9 mouse cellular contexts compared by ENCODE assay signal in the genomic region with DNA sequence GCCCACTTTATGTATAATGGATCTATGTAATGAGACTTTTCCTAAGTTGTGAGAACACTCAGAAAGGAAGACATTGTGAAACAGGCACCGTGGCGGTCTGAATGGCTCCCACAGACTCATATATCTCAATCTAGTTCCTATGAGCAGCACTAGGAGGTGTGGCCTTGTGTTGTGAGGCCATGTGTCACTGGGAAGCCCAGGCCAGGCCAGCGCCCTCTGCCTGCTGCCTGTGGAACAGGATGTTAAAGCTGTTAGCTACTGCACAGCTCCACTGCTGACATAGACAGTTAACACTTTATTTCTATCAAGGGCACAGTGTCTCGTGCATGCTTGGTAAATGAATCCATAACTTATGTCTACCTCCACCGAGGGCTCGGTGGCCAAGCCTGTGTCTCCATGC. TPM values are rescaled to one million over a fixed set of nuclear protein-coding genes. Genes with fewer than 3 reads are reported as not detected.
DNase-seq lines count a peak whose midpoint lies in the region; ATAC-seq lines count a peak whose summit lies in the region.
"Had no signal": no experiment of that assay in that cellular context is flagged by ENCODE, and none has a peak within 500 bp of the region (broad histone marks: within the 10 kb centered on the region; RNA-seq: fewer than 3 reads in every experiment).

No protein-coding gene starts in this region.

- DNase-seq in gastrocnemius, postnatal 10 days, result peak; percentile 45
- DNase-seq in gastrocnemius, adult 8-10 months (ENCODE audit: low spot score in 2 of 2), result no peak
- DNase-seq in CD4-positive helper T cell, adult 2 months (ENCODE audit: low read depth, low spot score), result peak; percentile 55
- DNase-seq in adrenal gland, postnatal 10 days, result peak; percentile 74
- DNase-seq in lung, postnatal 25 days (ENCODE audit: low spot score), result peak; percentile 29
- peak; percentile 72 for DNase-seq in thymus, postnatal 14 days
- no peak for DNase-seq in layer of hippocampus, postnatal 36 days

- H3K4me3 ChIP-seq in intestine, embryonic 16.5 days (ENCODE audit: low read length), result no peak overlapping the region
- H3K4me3 ChIP-seq: midbrain, embryonic 12.5 days had no signal

- no peak overlapping the region for H3K4me2 ChIP-seq in intestine, embryonic 16.5 days (ENCODE audit: low read depth, low read length)
- H3K4me2 ChIP-seq: midbrain, embryonic 12.5 days had no signal

- no peak overlapping the region for H3K9ac ChIP-seq in intestine, embryonic 16.5 days (ENCODE audit: low read depth, low read length)
- H3K9ac ChIP-seq: midbrain, embryonic 12.5 days had no signal

- WGBS in intestine, embryonic 16.5 days, result 77% methylated on average over 6 of the region's 6 CpGs

- H3K4me1 ChIP-seq in intestine, embryonic 16.5 days (ENCODE audit: control insufficient read depth, insufficient read depth, low read length), result no peaks in the 10 kb centered on the region
- H3K4me1 ChIP-seq: midbrain, embryonic 12.5 days had no signal

- no peaks in the 10 kb centered on the region for H3K27me3 ChIP-seq in intestine, embryonic 16.5 days (replicated peaks; ENCODE audit: control insufficient read depth, insufficient read depth, low read length)
- H3K27me3 ChIP-seq: midbrain, embryonic 12.5 days had no signal

- H3K36me3 ChIP-seq in intestine, embryonic 16.5 days (ENCODE audit: control insufficient read depth, insufficient read depth, low read length), result peaks cover 34% of the 10 kb centered on the region

- ATAC-seq in intestine, embryonic 16.5 days, result 0 out of 2 replicates have a peak, but pooled peaks have one; percentile 40

- no peaks in the 10 kb centered on the region for H3K9me3 ChIP-seq in intestine, embryonic 16.5 days (ENCODE audit: control insufficient read depth, low read length)
- H3K9me3 ChIP-seq: midbrain, embryonic 12.5 days had no signal

- no peak overlapping the region for H3K27ac ChIP-seq in intestine, embryonic 16.5 days (ENCODE audit: low read length)
- H3K27ac ChIP-seq: midbrain, embryonic 12.5 days had no signal

RNA-seq across cellular contexts. Expression of gene Cct2, which starts 14.7 kb away (rescaled TPM):
- total RNA-seq in gastrocnemius, postnatal 10 days (2021), result 100 to 1,000 TPM; 172 to 175 TPM
- 100 to 1,000 TPM; 109 to 146 (median 117) TPM for total RNA-seq in gastrocnemius, adult 8-10 months (2022)
- total RNA-seq in adrenal gland, postnatal 10 days (2021), result 100 to 1,000 TPM; 211 to 224 TPM
- 216 and 238 TPM in 2 replicates for polyA plus RNA-seq in intestine, embryonic 16.5 days (2015; fragmentation: Nextera tagmentation; extraction: Ambion mirVana)
- total RNA-seq in layer of hippocampus, postnatal 36 days (2021), result 100 to 1,000 TPM; 184 to 188 TPM

RNA-seq across cellular contexts. Expression of gene Lrrc10, which starts 33.1 kb away (rescaled TPM):
- not detected for total RNA-seq in gastrocnemius, postnatal 10 days (2021)
- under 1 TPM in 1 of 4 experiments, not detected in 3; 0.27 TPM for total RNA-seq in gastrocnemius, adult 8-10 months (2022)
- total RNA-seq in adrenal gland, postnatal 10 days (2021), result not detected
- not detected in 2 replicates for polyA plus RNA-seq in intestine, embryonic 16.5 days (2015; fragmentation: Nextera tagmentation; extraction: Ambion mirVana)
- total RNA-seq in layer of hippocampus, postnatal 36 days (2021), result under 1 TPM in 1 of 2 experiments, not detected in 1; 0.25 TPM
- polyA plus RNA-seq: midbrain, embryonic 12.5 days had no signal

Comparison
In these comparisons a context has a peak if more than half of its experiments do, and no peak if none do; other contexts are left out.
1. DNase-seq: peak in gastrocnemius, postnatal 10 days (single experiment), CD4-positive helper T cell, adult 2 months (single experiment), adrenal gland, postnatal 10 days (single experiment), lung, postnatal 25 days (single experiment) and thymus, postnatal 14 days (single experiment); none in gastrocnemius, adult 8-10 months (0 of 2) and layer of hippocampus, postnatal 36 days (0 of 2).